Mouse (Mus musculus): ENCODE results near the gene Arid5a.

Arid5a gene

GRCm38 (mm10) chr1:36323746-36324448 is 16.4 kb downstream of the Arid5a start:
- peak; percentile 65 for DNase-seq (ENCODE audit: low read depth, low spot score)

- no peak for DNase-seq (ENCODE audit: low read depth, low spot score)
These were observed 18.4 kb downstream of the Arid5a start for GRCm38 (mm10) chr1:36325900-36326321.

DNA sequence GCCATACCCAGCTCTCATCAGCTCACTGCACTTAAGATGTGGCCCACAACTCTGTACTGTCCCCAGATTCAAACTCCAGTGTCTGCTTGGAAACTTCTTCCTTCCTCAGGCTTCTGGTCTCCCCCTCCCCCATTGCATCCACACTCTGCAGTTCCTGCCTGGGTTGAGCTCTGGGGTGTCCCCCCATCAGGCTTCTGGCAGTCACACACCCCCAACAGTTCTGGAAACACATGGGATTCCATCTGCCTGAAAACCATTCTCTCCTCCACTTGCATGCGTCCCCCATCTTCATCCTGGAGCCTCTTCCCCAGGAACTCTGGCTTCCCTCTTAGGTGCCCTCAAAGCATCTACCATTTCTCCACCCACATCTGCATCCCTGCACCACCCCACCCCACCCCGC is 19.3 kb downstream of the Arid5a start:
- no peak for DNase-seq (ENCODE audit: low read depth, low spot score)

DNA sequence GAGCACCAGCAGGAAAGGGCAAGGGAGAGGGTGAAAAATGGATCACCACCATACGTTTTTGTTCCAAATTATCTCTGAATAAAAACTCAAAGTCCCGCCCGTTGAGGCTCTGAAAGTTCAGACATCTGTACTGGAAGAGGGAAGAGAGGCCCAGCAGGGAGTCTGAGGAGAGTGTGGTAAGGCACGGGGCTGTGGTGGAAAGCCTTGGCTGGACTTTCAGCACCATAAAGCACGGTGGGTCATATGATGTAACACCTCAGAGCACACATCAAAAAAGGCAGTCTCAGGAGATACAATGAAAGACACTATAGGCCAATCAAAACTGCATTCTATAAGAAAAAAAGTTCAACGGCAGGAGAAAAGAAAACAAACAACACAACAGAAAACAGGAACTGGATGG is 24.2 kb downstream of the Arid5a start:
- no peak for DNase-seq (ENCODE audit: low read depth, low spot score)

GRCm38 (mm10) chr1:36332955-36333887 is 25.7 kb downstream of the Arid5a start:
- no peak for DNase-seq (ENCODE audit: low read depth, low spot score)

GRCm38 (mm10) chr1:36342547-36342946 is 35.0 kb downstream of the Arid5a start:
- DNase-seq (ENCODE audit: low read depth, low spot score), result peak; percentile 53

- DNase-seq (ENCODE audit: low read depth, low spot score), result no peak
These were observed 44.8 kb downstream of the Arid5a start for GRCm38 (mm10) chr1:36352351-36352750.

GRCm38 (mm10) chr1:36356955-36357695 is 49.6 kb downstream of the Arid5a start:
- no peak for DNase-seq (ENCODE audit: low read depth, low spot score)

- no peak for DNase-seq (ENCODE audit: low read depth, low spot score)
These were observed 60.2 kb downstream of the Arid5a start for GRCm38 (mm10) chr1:36367698-36368097.

DNA sequence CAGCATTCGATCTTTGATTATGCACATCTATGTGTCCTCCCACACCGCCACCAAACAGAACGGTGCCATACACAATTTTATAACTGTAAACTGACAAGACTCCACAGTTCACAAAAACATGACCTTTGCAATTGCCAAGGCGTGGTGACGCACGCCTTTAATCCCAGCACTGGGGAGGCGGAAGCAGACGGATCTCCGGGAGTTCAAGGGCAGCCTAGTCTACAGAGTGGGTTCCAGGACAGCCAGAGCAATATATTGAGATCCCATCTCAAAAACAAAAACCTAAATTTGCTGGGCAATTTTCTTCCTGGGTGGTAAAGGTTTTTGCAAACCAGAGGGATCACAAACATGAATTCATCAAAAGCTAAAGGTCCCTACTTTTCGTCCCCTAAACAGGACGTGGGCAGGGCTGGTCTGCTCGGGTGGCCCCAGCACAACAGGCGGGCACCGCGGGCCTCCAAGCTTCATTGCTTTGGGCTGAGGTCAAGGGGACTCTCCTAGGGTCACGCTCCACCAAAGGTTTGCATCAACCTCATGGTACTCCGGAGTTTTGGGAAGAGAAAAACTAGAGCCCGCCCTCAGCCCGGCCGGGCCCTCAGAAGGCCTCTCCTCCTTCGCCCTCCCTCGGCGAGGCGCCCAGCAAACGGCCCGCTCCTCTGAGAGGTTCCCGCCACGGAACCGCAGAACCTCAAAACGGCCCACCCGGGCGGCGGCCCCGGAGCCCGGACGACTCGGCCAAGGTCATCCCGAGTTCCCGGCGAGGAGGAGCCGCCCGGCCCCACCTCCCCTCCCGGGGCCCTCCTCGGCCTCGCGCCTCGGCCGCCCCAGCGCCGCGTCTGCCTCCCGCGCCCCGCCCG is 60.8 kb downstream of the Arid5a start:
- DNase-seq (ENCODE audit: low read depth, low spot score), result peak; percentile 70

DNA sequence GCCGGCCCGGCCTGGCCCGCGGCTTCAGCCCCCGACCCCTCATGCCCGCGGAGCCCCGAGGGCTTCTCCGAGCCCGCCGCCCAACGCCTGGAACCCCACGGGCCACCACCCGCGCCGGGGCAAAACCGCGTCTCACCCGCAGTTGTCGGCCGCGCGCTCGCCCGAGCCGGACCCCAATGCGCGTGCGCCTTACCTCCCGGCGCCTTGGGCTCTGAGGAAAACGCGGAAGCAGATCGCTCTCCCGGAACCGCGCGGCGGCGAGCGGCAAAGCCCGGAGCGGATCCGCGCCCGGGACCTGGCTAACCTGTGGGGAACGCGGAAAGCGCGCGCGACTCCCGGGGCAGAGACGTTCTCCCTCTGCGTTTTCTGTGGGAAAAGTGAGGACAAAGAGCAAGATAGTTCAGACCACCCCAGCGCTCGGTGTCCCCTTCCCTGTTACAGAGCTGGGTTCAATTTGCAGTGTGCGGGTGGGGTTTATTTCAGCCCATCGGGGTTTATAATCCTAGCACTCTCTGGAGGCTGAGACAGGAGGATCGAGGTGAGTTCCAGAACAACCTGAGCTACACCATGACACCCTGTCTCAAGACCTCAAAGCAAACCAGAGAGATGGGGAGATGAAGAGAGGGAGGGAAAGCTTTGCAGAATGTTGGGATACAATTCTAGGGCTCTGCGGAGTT is 61.6 kb downstream of the Arid5a start, which contains the start of gene Kansl3:
Kansl3 (minus strand) TSS at position 213 of the 677 bp plus-strand sequence.
- DNase-seq (ENCODE audit: low read depth, low spot score), result peak; percentile 92

GRCm38 (mm10) chr1:36370918-36371317 is 63.4 kb downstream of the Arid5a start:
- DNase-seq (ENCODE audit: low read depth, low spot score), result no peak

- DNase-seq (ENCODE audit: low read depth, low spot score), result no peak
These were observed 64.7 kb downstream of the Arid5a start, which contains the start of gene Fer1l5 for GRCm38 (mm10) chr1:36371934-36372845. Gene Fer1l5 (plus strand): TSS chr1:36372291.
